Mouse (Mus musculus) left cerebral cortex, adult 8-10 months (tissue): ENCODE data around the gene Kcnip1. TPM values are rescaled to one million over a fixed set of nuclear protein-coding genes. Genes with fewer than 3 reads are reported as not detected.

Experiments
- DNase-seq, 2 experiments: peaks; one replicate each; pipeline ENCODE4 v3.0.0; 2022; ENCODE audit warnings: low spot score in 2 of 2
- total RNA-seq, 4 experiments: library from RNA; stranded (reverse); gene quantifications; 2 replicates each; pipeline ENCODE4 v1.2.4; 2022

Kcnip1 gene
- total RNA-seq, 4 experiments from 2014 or later, result 25.7 to 29.8 (median 29.5) TPM

DNA sequence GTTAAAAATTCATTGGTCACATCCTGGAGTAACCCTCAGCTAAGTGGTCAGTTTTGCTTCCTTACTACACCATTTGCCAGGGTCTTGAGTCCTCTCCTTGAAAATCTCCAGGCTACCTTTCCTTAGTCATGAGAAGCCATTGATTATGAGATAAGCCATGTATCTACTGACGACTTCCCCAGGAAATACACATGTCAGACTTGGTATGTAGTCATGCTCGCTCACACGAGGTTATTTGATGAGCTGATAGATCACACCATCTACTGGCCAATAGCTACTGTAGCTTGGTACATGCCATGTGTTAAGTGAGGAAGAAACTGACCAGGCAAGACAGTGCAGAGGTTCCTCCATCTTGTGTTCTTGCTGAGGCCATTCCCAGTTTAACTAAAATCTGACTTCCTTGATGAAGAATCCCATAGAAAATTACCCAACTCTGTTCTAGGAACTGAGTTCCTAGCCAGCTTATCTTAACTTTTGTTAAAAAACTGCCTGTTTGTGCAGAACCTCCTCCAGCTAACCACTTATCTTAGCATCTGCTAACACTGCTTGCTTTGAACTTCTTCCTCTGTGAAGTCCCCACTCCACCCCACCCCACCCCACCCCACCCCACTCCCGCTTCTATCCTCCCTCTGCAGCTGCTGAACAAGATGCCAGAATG lies 53.4 kb downstream of the Kcnip1 start:
- no peak for DNase-seq

DNA sequence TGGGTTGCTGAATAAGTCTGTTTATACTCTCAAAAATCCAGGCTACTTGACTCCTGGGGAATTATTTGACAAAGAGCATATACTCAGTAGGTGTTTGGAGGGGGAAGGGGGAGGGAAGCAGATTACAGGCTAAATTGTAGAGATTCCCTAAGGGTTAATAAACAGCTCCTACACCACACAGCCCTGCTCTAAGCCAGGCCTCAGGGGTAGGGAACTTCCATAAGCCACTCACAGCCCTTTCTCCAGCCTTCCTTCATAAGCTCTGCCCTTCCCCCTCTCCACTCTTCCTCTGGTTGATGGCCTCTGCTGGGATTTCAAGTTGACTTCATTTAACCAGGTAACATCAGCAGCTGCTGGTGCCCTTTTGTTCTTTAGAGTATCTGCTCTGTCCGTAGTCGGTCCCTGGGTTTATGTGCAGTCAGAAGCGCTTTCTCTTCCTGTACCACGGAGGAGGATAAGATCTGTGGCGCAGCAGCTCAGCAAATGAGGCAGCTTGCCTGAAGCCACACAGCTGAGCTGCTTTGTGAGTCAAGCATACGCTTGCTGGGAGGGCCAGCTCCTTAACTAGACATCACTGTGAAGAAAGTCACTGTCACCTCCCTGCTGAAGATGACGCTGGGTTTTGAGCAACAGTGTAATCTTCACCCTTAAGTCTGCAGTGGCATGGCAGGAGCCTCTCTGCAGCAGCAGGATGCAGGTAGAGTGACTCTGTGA lies 54.2 kb downstream of the Kcnip1 start:
- DNase-seq, result no peak

DNA sequence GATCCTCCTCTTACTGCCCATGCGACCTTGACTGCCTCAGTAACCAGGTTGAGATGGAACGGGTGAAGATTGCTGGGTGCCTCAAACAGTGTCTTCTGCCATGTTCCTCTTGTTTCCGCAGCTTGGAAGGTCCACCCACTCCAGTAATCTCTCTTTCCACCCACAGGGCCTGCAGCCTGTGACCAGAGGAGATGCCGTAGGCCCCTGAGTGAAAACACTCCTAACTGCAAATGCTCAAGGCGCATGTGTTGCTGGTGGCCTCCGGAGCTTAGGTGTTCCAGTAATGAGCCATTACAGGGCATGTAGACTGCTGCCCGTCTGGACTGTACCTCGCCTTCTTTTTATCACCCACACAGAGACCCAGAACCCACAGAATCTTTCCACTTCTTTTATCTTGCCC lies 55.3 kb downstream of the Kcnip1 start:
- DNase-seq, result no peak

DNA sequence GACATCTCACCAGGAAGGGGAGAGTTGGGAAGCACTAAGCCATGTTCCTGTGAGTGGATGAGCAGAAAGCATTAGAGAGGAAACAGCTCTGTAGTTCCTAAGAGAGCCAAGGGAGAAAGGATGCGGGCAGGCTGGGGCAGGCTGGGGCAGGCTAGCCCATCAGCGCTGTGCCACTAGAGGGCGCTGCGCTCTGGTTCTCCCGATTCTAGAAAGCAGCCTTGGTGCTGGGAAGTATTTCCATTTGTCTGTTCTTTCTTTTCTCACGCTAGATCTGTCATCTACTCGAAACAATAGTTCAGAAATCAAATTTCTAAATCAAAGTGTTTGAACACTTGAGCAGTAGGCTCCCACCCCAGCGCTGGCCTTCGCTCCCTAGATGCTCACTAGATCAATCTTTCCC lies 58.7 kb downstream of the Kcnip1 start:
- no peak for DNase-seq

DNA sequence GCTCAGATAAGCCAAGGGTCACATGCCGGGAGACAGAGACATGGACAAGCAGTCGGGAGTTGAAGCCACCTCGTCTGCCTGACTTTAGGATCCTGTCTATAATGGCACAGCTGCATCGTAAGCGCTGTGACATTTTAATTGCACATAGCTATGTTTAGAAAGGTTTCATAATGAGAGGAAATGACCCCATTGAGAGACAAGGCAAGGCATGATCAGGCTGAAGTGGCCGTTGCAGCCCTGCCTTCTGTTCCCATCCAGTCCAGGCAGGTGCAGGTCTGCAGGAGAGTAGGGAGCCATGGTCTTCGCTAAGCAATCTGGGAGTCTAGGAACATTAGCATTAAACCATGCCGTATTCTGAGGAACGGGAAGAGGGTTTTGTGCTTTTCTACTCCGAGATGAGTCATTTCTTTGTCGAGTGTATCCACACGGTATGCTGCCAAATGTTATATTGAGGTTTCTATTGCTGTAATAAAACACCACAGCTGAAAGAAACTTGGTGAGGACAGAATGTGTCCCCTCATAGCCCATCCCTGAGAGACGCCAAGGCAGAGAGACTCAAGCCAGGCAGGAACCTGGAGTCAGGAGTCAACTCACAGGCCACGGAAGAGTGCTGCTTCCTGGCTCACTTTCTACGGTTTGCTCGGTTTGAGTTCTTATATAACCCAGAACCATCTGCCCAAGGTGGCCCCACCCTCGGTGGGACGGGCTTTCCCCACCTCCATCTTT lies 60.4 kb downstream of the Kcnip1 start:
- DNase-seq, result no peak

DNA sequence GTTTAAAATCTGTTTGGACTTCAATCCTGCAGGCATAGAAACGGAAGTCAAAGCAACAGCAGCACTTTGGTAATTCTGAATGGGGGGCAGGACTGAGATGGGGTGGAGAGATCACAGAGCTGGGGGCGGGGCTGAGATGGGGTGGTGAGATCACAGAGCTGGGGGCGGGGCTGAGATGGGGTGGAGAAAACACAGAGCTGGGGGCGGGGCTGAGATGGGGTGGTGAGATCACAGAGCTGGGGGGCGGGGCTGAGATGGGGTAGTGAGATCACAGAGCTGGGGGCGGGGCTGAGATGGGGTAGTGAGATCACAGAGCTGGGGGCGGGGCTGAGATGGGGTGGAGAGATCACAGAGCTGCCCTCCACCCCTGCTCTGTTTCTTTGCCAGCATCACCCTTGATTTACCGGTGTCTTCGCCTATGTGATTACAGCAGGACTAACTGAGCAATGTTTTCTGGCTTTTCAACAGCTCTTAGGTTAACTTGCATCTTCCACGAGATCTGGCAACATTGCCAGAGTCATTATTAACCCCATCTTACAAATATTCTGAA lies 61.0 kb downstream of the Kcnip1 start:
- DNase-seq, result no peak

DNA sequence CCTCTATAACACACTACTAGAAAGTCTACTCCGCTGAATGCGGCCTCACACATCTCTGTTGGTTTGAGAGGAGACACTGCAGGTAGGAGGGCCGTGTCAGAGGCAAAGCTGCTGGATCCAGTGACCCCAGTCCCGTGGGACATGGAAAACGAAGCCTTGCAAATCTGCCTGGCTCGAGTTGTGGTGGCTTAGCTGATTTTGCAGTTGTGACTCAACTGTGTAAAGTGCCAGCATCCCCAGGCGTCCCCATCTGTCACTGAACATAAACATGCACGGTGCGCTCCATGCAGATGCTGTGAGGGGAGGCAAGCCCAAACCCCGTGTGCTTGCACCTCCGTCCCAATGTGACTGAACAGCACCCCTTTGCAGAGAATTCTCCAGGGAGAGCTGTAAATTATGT lies 63.5 kb downstream of the Kcnip1 start:
- DNase-seq, result peak in 1 of 2 experiments; percentile 28

DNA sequence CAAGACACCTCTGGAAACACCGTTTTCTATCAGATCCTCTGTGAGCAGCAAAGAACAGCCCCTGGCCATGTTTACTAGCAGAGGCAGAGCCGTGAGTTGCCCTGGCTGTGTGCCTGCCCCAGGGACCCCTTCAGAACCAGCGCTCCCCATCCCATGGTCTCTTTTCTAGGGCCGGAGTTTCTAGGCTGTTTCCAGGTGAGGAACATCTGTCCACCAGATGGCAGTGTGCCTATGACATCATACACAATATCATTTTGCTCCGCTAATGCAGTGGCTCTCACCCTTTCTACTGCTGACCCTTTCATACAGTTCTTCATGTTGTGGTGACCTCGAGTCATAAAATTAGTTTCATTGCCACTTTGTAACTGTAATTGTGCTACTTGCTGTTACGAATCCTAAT lies 64.3 kb downstream of the Kcnip1 start:
- DNase-seq, result no peak

DNA sequence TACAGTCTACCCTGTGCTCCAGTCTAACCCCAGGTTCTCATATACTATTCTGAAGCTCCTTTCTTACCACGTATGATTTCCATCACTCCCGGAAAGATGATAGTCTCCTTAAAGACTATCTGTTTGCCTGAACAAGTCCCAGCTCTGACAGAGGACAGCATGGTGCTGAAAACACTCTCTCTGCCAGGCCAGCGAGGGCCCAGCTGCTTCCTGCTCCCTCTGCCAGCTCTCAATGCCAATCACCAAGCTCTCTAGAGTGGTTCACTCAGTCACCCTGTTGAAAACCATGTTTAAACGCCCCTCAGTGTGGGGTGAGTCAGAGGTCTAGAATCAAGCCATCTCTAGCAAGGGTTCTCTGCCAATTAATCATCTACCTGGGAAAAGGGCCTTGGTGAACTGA lies 65.1 kb downstream of the Kcnip1 start:
- DNase-seq, result no peak

DNA sequence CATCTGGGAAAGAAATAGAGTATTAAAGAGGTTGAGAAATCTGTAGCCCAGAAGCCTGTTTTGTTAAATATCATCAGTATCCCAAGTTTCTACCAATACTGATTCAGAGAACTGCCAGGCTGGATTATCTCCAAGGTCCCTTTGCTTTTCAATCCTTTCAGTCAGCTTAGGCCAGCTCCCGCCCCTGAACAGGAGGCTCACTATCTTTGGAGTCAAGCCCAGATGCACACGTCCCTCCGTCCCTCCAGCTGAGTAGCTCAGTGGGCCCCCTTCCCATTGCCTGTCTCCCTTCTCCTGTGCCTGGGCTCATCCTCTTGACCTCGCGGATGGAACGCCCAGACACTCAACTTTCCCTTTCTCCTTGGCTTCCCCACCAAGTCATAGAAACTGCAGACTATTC lies 65.6 kb downstream of the Kcnip1 start:
- DNase-seq, result no peak

DNA sequence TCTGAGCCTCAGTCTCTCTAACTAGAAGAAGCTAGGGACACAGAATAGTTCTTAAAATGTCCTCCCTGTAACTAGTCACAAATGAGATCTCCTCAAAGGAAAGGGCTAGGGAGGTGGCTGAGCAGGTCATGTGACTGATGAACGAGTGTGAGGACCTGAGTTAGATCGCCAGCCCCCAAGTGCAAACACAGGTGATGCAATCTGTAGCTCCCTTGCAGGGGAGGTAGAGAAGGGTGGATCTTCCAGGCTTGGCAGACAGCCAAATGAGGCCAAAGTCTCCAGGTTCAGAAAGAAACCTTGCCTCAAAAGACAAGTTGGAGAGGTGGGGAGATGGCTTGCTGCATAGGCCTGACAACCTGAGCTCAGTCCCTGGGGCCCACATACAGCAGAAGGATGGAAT lies 66.4 kb downstream of the Kcnip1 start:
- DNase-seq, result no peak

DNA sequence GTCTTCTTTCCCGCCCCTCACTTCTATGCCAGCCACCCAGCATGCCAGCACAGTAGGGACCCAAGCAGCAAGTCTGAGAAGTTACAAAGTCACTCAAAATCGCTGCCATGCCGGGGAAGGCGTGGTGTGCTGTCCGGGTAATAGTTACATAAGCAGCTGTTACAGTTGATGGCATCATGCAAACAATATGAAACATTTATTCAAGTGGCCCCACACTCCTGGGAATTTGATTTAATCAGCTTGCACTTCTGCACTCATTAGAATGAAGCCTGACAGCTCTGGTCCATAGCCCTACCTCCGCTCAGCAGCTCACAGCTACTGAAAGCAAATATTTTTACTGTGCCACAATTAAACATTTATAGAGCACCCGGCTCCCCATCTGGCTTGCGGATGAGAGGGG lies 67.2 kb downstream of the Kcnip1 start:
- DNase-seq, result no peak

DNA sequence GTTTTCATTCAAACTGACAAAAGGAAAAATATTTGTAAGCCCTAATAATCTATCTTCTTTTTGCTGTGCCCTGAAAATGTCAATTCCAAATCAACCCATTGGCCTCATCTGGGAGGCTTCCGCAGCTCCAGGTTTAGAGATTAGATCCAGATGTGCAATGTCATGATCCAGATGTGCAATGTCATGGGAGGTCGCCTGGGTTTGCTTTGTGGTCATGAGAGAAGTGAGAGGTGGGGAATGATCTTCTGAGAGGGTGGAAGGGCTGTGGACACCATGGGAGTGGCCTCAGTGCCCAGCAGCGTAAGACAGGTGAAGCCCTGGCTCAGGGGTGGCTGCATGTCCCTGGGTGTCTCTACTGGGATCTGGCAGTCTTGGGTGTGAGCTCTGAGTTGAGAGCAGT lies 69.9 kb downstream of the Kcnip1 start:
- no peak for DNase-seq

DNA sequence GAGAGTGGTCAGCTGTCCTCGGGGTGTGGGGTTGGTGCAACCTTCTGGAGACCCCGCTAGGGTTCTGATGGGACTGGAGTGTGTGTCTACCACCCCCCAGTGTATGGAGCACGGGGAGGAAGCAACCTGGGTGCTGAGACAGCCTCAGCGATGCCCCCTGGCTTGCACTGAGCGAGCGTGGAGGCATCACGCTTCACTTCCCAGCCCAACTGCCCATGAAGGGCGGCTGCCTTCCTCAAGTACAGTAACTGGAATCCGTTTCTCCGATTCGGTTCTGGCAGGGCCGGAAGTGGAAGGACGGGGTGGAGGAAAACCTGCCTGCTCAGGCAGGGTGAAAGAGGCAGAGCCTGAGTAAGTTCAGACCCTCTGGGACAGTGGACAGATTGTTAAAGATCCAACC lies 71.5 kb downstream of the Kcnip1 start:
- DNase-seq, result no peak

DNA sequence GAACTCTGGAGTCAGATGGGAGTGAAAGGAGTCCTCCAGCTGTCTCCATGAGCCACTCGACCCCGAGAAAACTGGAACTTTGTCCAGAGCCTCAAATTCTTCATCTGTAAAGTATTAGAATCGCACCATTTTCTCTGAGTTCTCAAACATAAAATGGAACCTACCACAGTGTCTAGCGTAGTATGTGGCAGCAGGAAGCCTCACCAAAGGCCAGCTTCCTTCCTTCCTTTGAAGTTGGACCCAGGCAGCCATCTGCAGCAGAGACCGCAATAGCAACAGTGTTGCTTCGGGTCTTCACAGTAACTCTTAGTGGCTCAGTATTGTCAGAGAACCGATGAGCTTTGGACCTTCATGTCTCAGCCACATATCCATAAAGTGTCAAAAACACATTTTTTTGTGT lies 73.1 kb downstream of the Kcnip1 start:
- no peak for DNase-seq

DNA sequence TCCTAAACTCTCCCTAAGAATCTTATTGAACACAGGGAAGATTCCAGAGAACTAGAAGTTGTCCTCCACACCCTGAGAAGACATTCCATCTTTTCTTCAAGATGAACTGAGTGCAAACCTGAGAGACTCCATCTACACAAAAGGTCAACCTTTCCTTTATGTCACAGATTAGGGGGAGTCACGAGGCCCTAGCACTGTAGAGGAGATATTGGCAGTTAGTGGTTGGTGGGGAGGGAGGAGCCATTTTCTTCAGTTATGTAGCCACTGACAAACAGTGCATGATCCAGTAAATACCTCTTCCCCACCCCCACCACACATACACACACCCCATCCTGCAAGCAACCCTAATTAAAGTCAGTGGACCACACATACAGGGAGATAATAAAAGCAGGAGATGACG lies 74.5 kb downstream of the Kcnip1 start:
- no peak for DNase-seq

DNA sequence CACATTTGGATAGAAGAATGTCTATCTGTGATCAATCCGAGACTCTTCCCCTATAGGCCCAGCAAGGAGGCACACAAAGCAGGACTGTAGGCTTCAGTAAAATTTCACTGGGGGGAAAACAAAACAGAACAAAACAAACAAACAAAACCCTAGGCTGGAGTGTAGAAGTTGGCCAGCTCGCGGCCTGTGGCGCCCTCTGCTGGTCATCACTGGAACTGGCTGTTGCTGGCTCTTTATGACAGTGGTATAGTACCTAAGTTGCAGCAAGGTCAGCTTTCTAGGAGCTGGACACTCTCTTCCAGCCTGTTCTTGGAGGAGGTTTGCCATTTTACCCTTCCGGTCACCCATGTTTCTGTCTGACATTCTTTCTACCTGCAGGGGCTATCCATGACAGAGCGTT lies 75.4 kb downstream of the Kcnip1 start:
- peak in 1 of 2 experiments; percentile 83 for DNase-seq

DNA sequence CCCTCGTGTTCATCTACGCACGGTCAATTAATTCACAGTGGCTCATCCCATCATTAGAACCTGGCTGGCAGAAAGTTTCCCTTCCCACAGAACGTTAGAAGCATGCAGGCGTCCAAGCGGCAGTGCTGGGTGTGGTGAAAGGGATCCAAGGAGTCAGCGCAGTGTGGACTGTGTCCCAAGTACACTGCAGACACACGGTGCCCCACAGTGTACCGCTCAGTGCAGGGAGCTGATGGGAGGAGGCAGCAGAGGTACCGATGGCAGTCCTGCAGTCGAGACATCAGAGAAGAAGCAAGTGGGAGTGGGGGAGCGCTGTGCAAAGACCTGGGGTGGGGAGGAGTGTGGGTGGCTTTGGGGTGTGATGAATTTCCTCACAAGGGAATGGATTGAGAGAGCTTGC lies 78.7 kb downstream of the Kcnip1 start:
- no peak for DNase-seq

DNA sequence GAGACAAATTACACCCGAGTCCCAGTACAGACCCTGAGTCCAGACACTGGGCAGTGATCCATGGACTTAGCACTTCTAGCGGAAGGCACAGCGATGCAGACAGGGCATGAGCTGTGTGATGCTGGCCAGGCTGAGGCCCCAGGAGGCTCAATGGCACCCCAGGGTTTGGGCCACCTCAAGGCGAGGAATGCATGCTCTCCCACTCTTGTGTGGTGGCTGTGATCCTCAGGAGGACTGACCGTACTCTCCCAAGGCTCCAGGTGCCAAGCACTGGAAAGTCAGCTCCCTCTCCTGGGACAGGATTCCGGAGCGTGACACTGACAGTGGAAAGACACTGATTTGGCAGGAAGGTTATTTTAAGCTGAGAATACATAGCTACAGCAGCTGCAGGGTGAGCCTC lies 79.9 kb downstream of the Kcnip1 start:
- DNase-seq, result no peak

DNA sequence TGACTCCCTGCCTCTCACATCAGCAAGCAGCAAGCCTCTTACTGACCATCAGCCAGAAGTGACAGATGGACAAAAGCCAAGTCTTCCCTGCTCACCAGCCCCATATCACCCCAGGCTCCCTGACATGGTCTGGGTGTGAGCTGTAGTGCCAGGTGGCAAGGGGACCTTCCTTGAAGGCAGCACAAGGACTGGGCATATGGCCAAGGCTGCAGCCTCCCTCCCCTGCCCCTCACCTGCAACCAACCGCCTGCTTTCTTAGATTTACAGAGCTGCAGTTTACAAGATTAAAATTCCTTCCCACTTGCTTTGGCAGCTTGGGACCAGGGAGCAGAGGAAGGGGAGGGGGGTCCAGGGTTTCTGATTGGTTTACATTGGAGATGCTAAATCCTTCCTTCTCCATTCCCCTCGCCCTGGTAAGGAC lies 80.8 kb downstream of the Kcnip1 start:
- no peak for DNase-seq

DNA sequence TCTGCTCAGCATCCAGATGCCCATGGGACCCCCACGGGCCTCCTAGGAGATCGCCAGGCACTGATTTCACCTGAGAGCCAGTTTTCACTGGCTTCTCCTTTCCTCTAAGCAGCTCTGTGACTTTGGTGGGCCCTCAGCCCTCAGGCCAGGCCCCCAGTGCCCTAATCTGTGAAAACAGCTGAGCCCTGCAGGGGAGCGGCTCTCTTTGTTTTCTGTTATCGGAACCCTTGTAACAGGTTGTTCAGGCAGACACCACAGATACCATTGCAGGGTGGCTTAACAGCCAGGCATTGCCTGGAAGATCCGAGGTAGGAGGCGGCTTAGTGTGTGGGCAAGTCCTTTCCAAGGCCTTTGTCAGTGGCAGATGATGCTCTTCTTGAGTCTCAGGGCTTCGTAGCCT lies 82.0 kb downstream of the Kcnip1 start:
- no peak for DNase-seq
